Mouse (Mus musculus) thymus, postnatal 10 days (tissue): ENCODE results near the gene Shisa6.

Experiments used
- DNase-seq, 2 experiments: peaks; one replicate each; pipeline ENCODE4 v3.0.0; 2021; ENCODE audit warnings: low spot score in 2 of 2

The Shisa6 gene

DNA sequence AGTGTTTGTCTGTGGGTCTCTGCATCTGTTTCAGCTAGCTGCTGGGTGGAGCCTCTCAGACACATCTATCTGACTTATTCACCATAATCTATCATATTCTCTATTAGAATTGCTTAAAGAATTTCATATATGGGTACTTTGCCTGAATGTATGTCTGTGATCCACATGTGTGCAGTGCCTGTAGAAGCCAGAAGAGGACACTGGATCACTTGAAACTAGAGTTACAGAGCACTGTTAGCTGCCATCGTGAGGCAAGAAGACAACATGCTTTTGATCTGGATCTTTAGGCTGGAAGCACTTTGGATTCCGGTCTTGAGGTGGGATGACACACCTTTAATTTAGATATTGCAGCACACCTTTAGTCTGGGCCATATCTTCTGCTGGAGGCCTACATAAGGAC is 289.2 kb downstream of the Shisa6 start:
- DNase-seq: no peak

GRCm38 (mm10) chr11:66232891-66233290 is 292.9 kb downstream of the Shisa6 start:
- DNase-seq: no peak

DNA sequence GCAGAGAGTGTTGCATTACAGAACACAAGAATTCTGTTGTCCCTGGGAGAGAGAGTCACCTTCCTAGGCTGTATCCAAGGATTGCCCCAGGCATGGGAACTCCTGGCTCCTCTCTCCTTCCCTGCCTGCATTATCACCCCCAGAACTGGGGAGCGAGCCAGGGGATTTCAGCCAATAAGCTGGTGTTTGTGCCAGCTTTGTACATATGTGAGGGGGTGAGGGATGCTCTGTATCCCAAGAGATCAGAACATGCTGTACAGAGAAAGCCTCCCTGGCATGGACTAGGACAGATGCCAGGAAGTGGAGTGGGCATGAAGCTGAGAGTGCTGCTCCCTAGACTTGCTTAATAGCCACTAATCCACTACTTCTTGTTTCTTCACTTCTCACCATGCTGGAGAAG is 303.6 kb downstream of the Shisa6 start:
- no peak for DNase-seq

DNA sequence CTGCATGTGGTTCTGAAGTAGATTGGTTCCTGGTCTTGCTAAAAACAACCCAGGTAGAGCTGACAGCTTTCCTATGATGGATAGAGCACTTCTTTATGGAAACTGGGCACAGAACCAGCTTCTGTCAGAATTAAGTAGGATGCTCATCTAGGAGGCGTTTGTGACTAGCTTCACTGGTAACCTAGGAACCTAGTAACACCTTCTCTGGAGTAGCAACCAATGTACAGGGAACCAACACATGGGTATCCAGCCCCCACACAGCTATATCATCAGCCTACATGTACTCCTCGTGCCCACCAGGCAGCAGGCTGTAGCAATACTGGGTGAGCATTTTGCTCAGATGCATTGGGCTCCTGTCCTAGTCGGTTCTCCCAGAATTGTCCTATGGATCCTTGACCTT is 307.3 kb downstream of the Shisa6 start:
- no peak for DNase-seq

DNA sequence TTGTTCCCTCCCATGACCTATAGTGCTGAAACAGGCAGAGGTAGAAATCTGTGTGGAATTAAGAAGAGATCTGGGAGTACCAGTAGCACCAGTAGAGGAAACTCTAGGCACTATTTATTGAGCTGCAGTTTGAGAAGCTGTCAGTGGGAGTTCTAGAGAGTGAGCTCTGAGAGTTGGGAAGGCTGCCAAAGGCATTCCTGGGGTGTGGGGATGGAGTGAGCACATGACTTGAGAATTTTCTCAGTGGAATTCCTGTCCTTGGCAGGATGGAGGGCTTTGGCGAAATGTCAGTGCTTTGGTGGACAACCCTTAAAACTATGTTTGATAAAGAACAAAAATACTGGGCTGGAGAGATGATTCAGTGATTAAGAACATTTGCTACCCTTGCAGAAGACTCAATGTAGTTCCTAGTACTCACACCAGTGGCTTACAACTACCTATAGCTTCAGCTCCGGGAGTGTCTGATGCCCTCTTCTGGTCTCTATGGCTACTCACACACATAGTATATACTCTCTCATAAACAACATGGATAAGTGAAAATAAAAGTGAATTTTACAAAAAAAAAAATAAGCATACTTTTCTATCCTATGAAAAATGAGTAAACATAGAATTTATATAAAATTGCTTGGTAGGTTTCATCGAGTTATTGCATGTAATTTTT is 337.0 kb downstream of the Shisa6 start:
- no peak for DNase-seq

DNA sequence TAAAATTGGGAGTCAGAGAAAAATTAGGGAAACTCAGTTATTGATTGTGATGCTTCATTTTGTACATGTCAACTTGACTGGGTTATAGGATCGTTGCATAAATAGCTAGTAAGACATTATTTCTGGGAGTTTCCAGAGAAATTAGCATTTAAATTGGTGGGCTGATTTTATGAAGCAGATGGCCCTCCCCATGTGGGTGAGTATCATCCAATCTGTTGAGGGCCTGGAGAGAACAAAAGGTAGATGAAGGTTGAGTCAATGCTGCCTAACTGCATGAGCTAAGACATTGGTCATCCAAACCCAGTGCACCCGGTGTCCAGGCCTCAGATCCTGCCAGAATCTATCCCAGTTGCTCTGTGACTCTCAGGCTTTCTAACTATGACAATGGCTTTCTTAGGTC is 337.6 kb downstream of the Shisa6 start:
- no peak for DNase-seq

DNA sequence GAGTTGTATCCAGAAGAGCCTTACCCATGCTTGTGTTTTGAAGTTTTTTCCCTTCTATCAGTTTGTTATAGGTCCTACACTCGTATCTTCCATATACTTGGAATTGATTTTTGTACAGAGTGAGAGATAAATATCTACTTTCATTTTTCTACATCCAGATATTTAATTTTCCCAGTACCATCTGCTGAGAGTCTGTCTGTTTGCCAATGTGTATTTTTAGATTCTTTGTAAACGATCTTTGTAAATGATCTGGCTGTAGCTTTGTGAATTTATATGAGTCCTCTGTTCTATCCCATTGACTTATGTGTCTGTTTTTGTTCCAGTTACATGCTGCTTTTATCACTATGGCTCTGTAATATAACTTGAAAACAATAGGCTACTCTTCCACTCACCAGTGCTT is 348.0 kb downstream of the Shisa6 start:
- DNase-seq: no peak

GRCm38 (mm10) chr11:66167801-66168651 is 357.7 kb downstream of the Shisa6 start, which contains the start of gene Dnah9:
Dnah9 (minus strand) TSS chr11:66168551.
- no peak for DNase-seq

DNA sequence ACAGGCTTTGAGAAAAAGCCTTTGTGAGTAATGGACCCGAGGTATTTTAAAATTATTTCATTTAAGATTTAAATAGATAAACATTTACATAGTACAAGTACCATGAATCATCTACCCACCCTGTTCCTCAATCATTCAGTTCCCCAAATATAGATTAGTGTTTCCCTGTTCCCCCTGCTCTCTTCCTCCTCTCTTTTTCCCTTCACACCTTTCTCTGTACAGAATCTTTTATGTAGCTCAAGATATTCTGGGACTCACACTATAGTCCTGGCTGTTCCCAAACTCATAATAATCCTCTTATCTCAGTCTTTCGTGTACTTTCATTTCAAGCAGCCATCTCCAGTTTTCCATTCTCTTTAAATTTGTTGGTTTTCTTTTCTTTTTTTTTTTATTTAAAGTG is 361.7 kb downstream of the Shisa6 start:
- no peak for DNase-seq
